Mouse (Mus musculus) heart, embryonic 14.5 days (tissue): ENCODE results near the gene Uba52. TPM values are rescaled to one million over a fixed set of nuclear protein-coding genes. Genes with fewer than 3 reads are reported as not detected.

Experiments used
- ATAC-seq: fragments of 200-750 bp; cut with Nextera tagmentation; 2 replicates; pipeline ENCODE4 v1.8.0; 2017; ENCODE audit warnings: low read depth, moderate TSS enrichment; ENCODE audit not compliant: insufficient number of reproducible peaks, insufficient read depth, low FRiP score
- H3K27ac ChIP-seq, 2 experiments: fragments of 200-500 bp in 1 of 2; fragments of 300-500 bp in 1 of 2; sonication (generic) in 1 of 2; replicated peaks in 1 of 2; 2 replicates each; pipeline ENCODE4 v1.5.1; 2012 to 2014; ENCODE audit warnings: low read depth in 2 of 2, low read length in 2 of 2, control low read depth in 1 of 2, mild to moderate bottlenecking in 1 of 2, mixed read lengths in 1 of 2; ENCODE audit not compliant: control insufficient read depth in 1 of 2, insufficient read depth in 1 of 2
- H3K27me3 ChIP-seq: fragments of 300-500 bp; sonication (generic); 2 replicates; pipeline ENCODE4 v1.6.1; 2014; ENCODE audit warnings: mild to moderate bottlenecking, low read length, control low read depth; ENCODE audit not compliant: control insufficient read depth, insufficient read depth
- H3K36me3 ChIP-seq: fragments of 300-500 bp; sonication (generic); 2 replicates; pipeline ENCODE4 v1.6.1; 2014; ENCODE audit warnings: mild to moderate bottlenecking, control low read depth, low read length, mixed read lengths; ENCODE audit not compliant: control insufficient read depth, insufficient read depth
- H3K4me1 ChIP-seq, 2 experiments: fragments of 200-500 bp in 1 of 2; fragments of 300-500 bp in 1 of 2; sonication (generic) in 1 of 2; 2 replicates each; pipeline ENCODE4 v1.6.1; 2012 to 2014; ENCODE audit warnings: low read length in 2 of 2, control low read depth in 1 of 2, mixed read lengths in 1 of 2; ENCODE audit not compliant: control insufficient read depth in 2 of 2, insufficient read depth in 2 of 2
- H3K4me2 ChIP-seq: fragments of 300-500 bp; sonication (generic); 2 replicates; pipeline ENCODE4 v1.6.1; 2014; ENCODE audit warnings: mild to moderate bottlenecking, low read length
- H3K4me3 ChIP-seq, 2 experiments: fragments of 200-500 bp in 1 of 2; fragments of 300-500 bp in 1 of 2; sonication (generic) in 1 of 2; 2 replicates each; pipeline ENCODE4 v1.5.1; 2012 to 2014; ENCODE audit warnings: low read length in 2 of 2, mild to moderate bottlenecking in 2 of 2, control low read depth in 1 of 2, low read depth in 1 of 2, moderate library complexity in 1 of 2; ENCODE audit not compliant: control insufficient read depth in 1 of 2, insufficient read depth in 1 of 2
- H3K9ac ChIP-seq: fragments of 300-500 bp; sonication (generic); 2 replicates; pipeline ENCODE4 v1.6.1; 2014; ENCODE audit warnings: mild to moderate bottlenecking, low read length
- H3K9me3 ChIP-seq: fragments of 300-500 bp; sonication (generic); 2 replicates; pipeline ENCODE4 v1.6.1; 2016; ENCODE audit warnings: low read length, control low read depth; ENCODE audit not compliant: control insufficient read depth
- WGBS: fragments of 180-500 bp; shearing (Covaris S2); extraction: QIAGEN DNeasy Blood & Tissue Kit; methylation state at CpG from one replicate; pipeline ENCODE4 v1.1.7; 2014; 5-methylcytosine and 5-hydroxymethylcytosine counted together
- polyA plus RNA-seq: library from polyadenylated mRNA; unstranded; fragments of >200 nt; fragmentation: Nextera tagmentation; extraction: Ambion mirVana; gene quantifications from 2 replicates; pipeline ENCODE4 v1.2.1, GENCODE M21; 2014

Uba52 gene
- polyA plus RNA-seq, 1 experiment from 2014 or later: 1,040 TPM

DNA sequence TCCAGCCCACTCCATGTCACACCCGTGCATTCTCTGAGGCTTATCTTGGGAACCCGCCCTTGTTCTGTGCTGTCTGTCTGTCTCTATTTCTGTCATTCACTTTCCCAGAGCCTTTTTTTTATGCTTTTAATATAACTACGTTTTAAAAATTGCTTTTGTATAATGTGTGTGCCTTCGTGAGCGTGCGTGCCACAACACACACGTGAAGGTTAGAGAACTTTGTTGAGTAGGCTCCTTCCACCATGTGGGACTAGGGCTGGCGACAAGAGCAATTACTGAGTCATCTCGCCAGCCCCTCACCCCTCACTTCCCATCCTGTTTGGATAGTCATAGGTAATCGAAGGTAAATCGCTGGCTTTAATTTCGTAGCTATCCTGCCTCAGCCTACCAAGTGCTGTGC is 8.1 kb downstream of the Uba52 start:
- Histone ChIP-seq H3K36me3 (peaks cover 21% of the 10 kb centered on the region), H3K27me3 (peaks cover 61% of the 10 kb centered on the region)

GRCm38 (mm10) chr8:70501820-70502529 is 8.6 kb downstream of the Uba52 start:
- H3K4me1 ChIP-seq: peaks cover 18 to 37% of the 10 kb centered on the region in 2 experiments
- 13% methylated on average over 20 of the region's 23 CpGs for WGBS
- H3K36me3 ChIP-seq: peaks cover 15% of the 10 kb centered on the region
- ATAC-seq: no peak
- H3K27ac ChIP-seq: no peak overlapping the region
- no peaks in the 10 kb centered on the region for H3K9me3 ChIP-seq
- peak overlapping the region in 1 of 2 experiments; percentile 16; a peak in 2 of 4 replicates for H3K4me3 ChIP-seq
- peaks cover 67% of the 10 kb centered on the region for H3K27me3 ChIP-seq
- peak overlapping the region; percentile 27; the same call in 1 of the 2 replicates for H3K9ac ChIP-seq
- peak overlapping the region; percentile 50 for H3K4me2 ChIP-seq

More for the DNA sequence above, 8.1 kb downstream of the Uba52 start:
- peaks cover 18 to 37% of the 10 kb centered on the region in 2 experiments for H3K4me1 ChIP-seq
- peak overlapping the region; percentile 50 for H3K4me2 ChIP-seq
- H3K9ac ChIP-seq: peak overlapping the region; percentile 27; the same call in 1 of the 2 replicates
- H3K4me3 ChIP-seq: peak overlapping the region in 1 of 2 experiments; percentile 16; a peak in 1 of 4 replicates
- 31% methylated on average over 12 of the region's 12 CpGs for WGBS
- no peaks in the 10 kb centered on the region for H3K9me3 ChIP-seq
- no peak for ATAC-seq
- no peak overlapping the region for H3K27ac ChIP-seq

DNA sequence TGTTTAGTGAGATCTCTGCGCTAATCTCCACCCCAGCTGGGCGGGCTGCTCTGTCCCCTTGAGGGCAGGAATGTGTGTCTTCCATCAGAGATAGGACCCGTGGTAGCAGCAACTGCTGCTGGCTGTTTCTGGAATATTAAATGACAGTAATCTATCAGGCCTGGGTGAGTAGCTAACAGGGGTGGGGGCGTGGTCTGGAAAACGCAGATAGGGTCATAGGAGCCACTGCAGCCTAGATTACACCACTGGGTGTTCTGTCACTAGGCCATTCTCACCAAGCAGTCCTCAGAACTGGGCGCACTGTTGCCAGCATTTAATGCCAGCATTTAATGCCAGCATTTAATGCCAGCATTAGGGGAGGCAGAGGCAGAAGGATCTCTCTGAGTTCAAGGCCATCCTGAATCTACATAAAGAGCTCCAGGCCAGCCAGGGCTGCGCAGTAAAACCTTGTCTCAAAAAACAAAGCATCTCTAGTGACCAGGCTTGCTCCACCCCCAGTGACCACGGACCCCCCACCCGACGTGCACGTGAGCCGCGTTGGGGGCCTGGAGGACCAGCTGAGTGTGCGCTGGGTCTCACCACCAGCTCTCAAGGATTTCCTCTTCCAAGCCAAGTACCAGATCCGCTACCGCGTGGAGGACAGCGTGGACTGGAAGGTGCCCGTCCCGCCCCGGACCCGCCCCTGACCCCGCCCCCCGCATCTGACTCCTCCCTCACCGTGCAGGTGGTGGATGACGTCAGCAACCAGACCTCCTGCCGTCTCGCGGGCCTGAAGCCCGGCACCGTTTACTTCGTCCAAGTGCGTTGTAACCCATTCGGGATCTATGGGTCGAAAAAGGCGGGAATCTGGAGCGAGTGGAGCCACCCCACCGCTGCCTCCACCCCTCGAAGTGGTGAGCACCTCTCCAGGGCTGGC is 10.0 kb downstream of the Uba52 start:
- H3K27me3 ChIP-seq: peaks cover 80% of the 10 kb centered on the region
- no peak for ATAC-seq
- H3K9ac ChIP-seq: no peak overlapping the region
- no peak overlapping the region for H3K27ac ChIP-seq
- H3K9me3 ChIP-seq: no peaks in the 10 kb centered on the region
- 9% methylated on average over 39 of the region's 39 CpGs for WGBS
- peaks cover 14 to 32% of the 10 kb centered on the region in 2 experiments for H3K4me1 ChIP-seq
- H3K4me2 ChIP-seq: peak overlapping the region; percentile 31; the same call in 1 of the 2 replicates
- peaks cover 14% of the 10 kb centered on the region for H3K36me3 ChIP-seq
- no peak overlapping the region for H3K4me3 ChIP-seq

DNA sequence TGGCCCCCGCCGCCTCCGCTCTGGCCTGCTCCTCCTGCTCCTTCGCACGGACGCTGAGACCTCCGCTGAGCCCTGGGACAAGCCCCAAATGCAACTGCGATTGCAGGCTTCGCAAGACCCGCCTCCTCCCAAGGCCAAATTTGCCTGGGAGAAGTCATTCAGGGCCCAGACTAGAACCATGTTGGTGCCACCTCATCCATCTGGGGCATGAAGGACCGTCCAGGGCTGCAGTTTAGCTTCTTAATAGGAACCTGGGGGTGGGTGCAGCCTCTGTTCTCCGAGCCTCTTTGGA is 14.9 kb downstream of the Uba52 start:
- no peak overlapping the region for H3K4me2 ChIP-seq
- WGBS: 8% methylated on average over 12 of the region's 12 CpGs
- H3K4me3 ChIP-seq: no peak overlapping the region
- H3K9me3 ChIP-seq: no peaks in the 10 kb centered on the region
- no peak for ATAC-seq
- H3K27ac ChIP-seq: no peak overlapping the region
- H3K36me3 ChIP-seq: no peaks in the 10 kb centered on the region
- peaks cover 100% of the 10 kb centered on the region for H3K27me3 ChIP-seq
- H3K4me1 ChIP-seq: peaks cover 4 to 21% of the 10 kb centered on the region in 2 experiments; a peak in 3 of 4 replicates
- no peak overlapping the region; the same call in 1 of the 2 replicates for H3K9ac ChIP-seq

DNA sequence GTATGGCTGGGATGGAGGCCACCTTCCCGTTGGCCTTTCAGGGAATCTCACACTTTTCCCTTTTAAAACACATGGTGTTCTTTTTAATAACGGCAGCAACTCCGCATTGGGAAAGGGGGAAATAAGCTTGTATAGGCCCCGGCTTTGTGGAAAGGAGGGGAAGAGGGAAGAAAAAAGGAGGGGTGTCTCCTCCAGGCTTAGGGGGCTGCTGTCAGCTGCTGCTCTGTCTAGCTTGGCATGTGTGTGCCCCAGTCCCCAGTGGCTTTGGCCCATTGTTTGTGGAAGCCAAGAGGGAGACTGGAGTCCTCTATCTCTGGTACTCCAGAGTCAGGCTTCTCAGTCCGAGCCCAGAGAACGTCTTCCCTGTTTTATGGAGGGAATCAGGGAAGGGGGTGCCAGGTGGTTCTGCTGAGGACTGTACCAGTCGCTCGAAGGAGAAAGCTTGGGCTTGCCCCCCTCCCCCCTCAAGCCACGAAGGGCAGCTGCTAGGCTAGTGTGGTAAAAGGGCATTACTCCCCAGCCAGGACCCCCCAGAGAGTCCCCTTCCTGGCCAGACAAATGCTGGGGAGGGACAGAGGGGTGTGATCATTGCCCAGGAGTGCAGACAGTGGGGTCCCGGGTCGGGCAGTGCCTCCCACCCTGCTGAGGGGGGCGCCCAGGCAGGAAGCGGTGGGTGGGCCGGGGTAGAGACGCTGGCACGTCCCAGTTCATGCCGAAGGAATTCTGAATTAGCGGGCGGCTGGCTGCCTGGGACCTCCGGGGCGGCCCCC is 15.4 kb downstream of the Uba52 start:
- no peaks in the 10 kb centered on the region for H3K36me3 ChIP-seq
- H3K9me3 ChIP-seq: no peaks in the 10 kb centered on the region
- no peak overlapping the region for H3K4me3 ChIP-seq
- no peak for ATAC-seq
- 8% methylated on average over 18 of the region's 21 CpGs for WGBS
- no peak overlapping the region for H3K27ac ChIP-seq
- no peak overlapping the region; the same call in 1 of the 2 replicates for H3K9ac ChIP-seq
- peaks cover 100% of the 10 kb centered on the region for H3K27me3 ChIP-seq
- no peak overlapping the region for H3K4me2 ChIP-seq
- H3K4me1 ChIP-seq: peaks cover 4 to 20% of the 10 kb centered on the region in 2 experiments; a peak in 3 of 4 replicates

GRCm38 (mm10) chr8:70494416-70494945 is 16.1 kb downstream of the Uba52 start:
- Histone ChIP-seq H3K36me3 (no peaks in the 10 kb centered on the region), H3K4me1 (peaks cover 6 to 24% of the 10 kb centered on the region in 2 experiments; a peak in 3 of 4 replicates), H3K27ac (no peak overlapping the region), H3K27me3 (peaks cover 100% of the 10 kb centered on the region), H3K4me3 (no peak overlapping the region), H3K9me3 (no peaks in the 10 kb centered on the region), H3K9ac (no peak overlapping the region), H3K4me2 (0 out of 2 replicates have a peak overlapping the region, but pooled peaks have one; percentile 74)
- 4% methylated on average over 28 of the region's 28 CpGs for WGBS
- ATAC-seq: no peak
